Mouse (Mus musculus): ENCODE data around the gene Hmg20b.

DNA sequence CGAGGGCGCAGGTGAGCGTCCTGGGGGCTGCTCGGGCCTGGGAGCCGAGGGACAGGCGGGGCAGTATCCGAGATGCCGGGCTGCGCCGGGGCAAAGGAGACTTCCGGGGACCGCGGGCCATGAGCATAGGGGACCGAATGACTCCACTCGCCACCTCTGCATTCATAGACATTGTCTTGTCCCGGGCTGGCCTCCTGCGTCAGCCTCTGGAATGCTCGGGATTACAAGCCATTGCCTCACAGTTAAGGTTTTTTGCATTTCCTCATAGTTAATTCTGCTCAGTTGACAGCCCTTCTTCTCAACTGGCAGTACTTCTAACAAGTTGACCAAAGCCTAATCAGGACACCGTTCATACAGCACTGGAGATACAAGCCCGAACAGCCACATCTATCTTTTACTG is 28.8 kb downstream of the Hmg20b start:
- TF ChIP-seq CTCF (IDR thresholded peaks at IDR 0.05; ENCODE audit: control insufficient read depth, insufficient read depth, insufficient read length) (no peak), MYOD1 (IDR thresholded peaks at IDR 0.05; ENCODE audit: control insufficient read depth, insufficient read length, low read depth) (no peak), MAX (IDR thresholded peaks at IDR 0.05) (no peak), USF1 (IDR thresholded peaks at IDR 0.05; ENCODE audit: low read depth) (no peak), MYOG (IDR thresholded peaks at IDR 0.05; ENCODE audit: control insufficient read depth, extremely low read depth, insufficient read length) (no peak)
